Mouse (Mus musculus) heart, adult 9 months (tissue): Measurements from ENCODE around the gene Nhs.
A peak's percentile ranks its signal among the peaks of the same experiment; 100 is the strongest.

ENCODE experiments used
- DNase-seq, 2 experiments: peaks; one replicate each; pipeline ENCODE4 v3.0.0; 2022; ENCODE audit warnings: low spot score in 2 of 2

Nhs gene

DNA sequence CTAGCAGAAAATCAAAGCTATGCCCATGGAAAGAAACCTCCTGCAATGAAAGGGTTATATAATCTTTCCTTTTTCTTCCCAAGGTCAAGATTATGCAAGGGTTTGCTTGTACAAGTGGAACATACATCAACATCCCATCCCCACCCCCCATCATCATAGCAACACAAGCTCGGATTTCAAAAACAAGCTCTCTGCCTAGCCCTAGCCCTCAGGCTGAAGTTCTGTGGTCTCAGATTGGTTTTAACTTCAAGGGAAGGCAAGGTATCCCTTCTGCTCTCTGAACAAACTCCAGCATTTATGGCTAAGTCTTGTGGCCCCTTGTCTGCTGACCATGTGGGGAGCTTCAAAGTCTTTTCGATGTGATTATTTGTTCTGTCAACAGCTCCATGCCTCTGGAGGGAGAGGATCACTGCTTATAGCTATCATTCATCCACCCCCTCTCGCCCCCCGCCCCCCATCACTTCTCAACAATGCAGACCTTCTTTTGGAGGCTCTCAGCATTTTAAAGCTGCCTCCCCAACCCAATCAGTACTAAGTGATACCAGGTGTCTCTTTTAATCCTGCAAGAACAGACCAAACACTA lies 216.3 kb downstream of the Nhs start:
- no peak for DNase-seq

GRCm38 (mm10) chrX:161940696-161941095 lies 218.8 kb downstream of the Nhs start:
- DNase-seq = no peak

DNA sequence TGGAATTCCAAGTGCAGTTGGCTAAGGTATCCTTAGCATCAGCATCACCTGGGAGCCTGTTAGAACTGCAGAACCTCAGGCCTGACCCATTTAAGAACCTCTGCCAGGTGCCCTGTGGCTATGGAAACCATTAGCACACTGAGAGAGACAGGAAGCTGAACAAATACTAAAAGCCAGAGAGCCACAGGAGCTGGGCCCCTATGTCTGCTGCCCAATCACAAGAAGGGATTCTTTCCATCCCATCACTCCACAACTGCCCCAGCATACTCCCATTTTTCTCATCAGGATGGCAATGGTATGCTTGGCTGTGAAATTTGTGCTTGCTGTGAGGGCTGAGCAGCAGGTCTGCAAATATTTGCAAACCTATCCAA lies 232.9 kb downstream of the Nhs start:
- DNase-seq = no peak

DNA sequence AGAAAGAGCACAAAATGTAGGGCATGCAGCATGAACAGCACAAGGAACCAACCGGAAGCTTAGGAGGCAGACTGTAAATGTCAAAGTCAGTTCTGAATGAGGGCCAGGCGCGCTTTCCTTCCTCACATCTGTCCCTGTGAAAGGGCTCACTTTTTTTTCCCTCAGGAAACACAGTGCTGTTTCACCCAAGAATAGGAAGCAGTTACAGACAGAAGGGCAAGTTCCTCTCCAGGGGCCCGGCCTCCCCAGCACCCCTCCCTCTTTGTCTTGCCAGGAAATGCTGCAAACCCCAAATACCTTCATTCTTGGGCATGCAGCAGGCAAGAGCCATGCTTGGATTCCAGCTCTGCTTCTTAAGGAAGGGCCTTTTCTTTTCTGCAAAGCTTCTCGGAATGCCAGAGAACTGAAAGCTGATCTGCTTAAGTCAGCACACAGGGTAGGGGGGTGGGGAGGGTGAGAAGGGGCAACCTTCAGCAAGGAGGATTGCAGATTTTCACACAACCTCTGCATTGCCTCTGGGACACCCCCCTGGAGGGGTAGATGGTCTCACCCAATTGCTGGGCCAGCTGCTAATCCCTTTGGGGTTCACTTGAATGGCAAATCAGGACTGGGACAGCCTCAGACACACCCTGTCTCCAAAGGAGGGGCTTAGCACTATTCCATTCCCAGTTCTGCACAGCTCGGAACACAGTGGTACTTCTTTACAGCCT lies 233.4 kb downstream of the Nhs start:
- no peak for DNase-seq

- no peak for DNase-seq
Measured at GRCm38 (mm10) chrX:161922655-161923054, 236.9 kb downstream of the Nhs start.

DNA sequence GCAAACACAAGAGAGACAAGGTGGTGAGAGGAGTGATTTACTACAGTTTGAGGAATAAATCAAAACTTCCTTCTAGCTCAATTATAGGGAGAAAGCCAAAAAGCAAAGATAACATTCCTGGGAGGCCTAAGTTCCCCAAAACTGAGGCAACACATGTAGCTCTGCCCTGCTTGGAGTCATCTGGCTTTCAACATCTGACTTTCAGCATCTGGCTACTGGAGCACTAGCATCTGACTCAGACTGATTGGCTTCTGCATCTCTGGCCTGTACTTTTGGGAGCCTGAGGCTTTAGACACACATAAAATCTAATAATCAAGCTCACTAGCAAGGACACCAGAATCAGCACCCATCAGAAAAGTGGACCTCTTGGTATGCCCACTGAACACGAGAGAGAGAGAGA lies 237.9 kb downstream of the Nhs start:
- peak; percentile 18 to 31 for DNase-seq

GRCm38 (mm10) chrX:161909963-161910362 lies 249.6 kb downstream of the Nhs start:
- DNase-seq = no peak

GRCm38 (mm10) chrX:161908652-161909403 lies 250.7 kb downstream of the Nhs start:
- DNase-seq = no peak

DNA sequence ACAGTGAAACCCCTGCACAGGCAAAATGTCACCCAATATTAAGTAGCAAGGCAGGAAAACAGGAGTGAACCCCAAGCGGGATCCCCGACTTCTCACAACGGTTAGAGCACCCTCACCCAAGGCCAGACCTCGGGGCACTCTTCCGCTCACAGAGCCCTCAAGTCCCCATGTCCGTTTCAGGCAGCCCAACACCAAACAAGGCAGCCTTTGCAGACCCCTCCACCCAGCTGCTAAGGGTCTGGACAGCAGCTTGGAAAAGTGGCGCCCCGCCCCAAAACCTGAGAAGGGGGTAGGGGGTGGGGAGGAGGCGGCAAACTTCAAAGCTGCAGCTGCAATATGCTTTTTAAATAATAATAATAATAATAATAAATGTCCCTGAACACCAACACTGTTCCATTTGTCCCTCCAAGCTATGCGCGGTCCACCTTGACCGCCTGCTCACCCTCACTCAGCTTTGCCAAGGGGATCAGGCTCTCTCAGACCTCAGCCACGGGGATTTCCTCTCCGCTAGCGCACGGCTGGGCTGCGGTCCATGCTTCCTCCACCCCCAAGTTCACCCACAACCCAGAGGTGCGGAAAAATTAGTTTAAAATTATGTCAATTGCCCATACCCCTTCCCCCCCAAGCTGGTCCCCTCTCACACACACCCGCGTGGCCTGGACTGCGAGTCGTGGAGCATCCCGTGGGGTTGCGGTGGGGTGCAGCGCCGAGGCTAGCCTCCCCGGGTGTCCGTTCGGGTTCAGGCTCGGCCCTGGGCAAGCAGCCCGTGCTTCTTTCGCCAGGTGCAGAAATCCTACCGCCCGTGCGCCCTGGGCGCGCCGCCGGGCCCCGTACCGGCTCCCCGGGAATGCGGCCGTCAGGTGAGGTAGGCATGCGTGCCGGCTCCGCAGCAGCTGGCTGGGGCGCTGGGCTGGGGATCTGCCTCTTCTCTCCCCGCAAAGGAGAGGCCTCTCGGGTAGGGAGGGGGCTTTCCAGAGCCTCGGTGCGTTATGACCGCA lies 251.6 kb downstream of the Nhs start:
- DNase-seq = no peak

DNA sequence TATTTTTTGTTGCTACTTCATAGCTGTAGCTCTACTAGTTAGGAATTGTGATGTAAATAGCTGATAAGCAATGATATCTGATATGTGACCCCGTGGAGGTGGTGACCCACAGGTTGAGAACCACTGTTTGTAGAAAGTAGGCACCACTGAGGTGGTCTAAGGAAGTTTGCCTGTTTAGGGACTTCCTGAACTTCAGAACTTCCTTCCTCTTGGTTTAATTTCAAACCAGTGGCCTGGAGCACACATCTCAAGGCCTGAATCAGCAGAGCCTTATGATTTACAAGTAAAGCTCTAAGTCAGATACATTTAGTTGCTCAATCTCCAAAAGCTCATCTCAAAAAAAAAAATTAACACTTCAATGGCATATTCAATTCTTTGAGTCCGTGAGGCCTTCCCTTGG lies 265.1 kb downstream of the Nhs start:
- no peak for DNase-seq

DNA sequence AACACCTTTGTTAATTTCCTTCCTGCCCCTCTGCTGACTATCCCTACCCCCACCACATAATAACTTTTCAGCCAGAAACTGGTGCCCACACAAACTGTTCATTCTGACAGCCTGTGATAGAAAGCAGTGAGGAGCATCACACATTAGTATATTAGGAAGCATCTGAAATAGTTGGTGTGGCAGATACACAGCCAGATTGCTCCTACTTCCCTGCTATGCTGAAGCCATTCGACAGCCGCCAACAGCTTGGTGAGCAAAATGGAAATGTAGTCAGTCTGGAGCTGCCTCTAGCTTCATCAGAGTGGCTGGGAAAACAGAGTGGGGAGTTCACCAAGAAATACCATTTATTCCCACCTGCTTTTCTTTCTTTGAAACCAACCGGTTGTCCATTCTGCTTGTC lies 275.9 kb downstream of the Nhs start:
- DNase-seq = no peak

- no peak for DNase-seq
Measured at GRCm38 (mm10) chrX:161877123-161877522, 282.4 kb downstream of the Nhs start.

DNA sequence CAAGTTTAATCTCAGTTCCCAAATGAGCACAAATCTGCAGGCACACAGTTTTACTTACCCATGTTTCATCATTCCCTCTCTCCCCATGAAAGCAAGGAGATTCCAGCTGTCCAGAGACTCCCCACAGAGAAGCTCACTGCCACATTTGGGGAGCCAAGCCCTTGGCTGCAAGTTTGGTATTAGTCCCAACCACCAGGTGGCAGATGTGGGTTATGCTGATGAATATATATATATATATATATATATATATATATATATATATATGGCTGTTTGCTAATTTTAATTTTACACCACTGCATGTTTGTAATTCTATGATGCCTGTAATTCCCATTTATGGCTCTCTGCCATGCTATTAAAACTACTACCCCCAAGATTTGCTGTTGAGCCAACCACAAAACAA lies 286.0 kb downstream of the Nhs start:
- DNase-seq = no peak

- no peak for DNase-seq
Measured at GRCm38 (mm10) chrX:161871306-161871705, 288.2 kb downstream of the Nhs start.

- no peak for DNase-seq
Measured at GRCm38 (mm10) chrX:161855630-161856029, 303.9 kb downstream of the Nhs start.

- DNase-seq = no peak
Measured at GRCm38 (mm10) chrX:161853626-161854312, 305.8 kb downstream of the Nhs start.

DNA sequence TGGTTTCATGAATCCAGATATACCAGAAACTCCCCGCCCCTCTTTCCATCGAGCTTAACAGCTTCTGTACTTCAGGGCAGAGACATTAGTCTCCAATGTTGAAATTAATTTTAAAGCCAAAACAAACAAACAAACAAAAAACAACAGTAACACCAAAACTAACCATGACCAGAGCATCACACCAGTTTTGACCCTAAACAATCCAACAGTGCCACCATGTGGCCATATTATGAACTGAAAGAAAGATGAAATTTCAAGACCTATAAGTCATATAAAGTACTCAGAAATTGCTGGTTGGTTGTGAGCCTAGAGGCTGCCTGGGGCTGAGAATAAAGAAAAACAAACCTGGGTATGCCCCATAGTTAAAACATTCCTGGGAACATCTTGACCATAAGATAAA lies 333.3 kb downstream of the Nhs start:
- peak in 1 of 2 experiments; percentile 19 for DNase-seq

GRCm38 (mm10) chrX:161790182-161790581 lies 369.3 kb downstream of the Nhs start:
- no peak for DNase-seq
